Mouse (Mus musculus) B cell, adult 67 days (primary cell): ENCODE data around the gene Col2a1. TPM values are rescaled to one million over a fixed set of nuclear protein-coding genes. Genes with fewer than 3 reads are reported as not detected.

Experiments used
- total RNA-seq, 2 experiments: library from RNA; stranded (reverse); gene quantifications; 4 replicates each; pipeline ENCODE4 v1.2.4; 2023

Col2a1 gene
- total RNA-seq, result not detected

DNA sequence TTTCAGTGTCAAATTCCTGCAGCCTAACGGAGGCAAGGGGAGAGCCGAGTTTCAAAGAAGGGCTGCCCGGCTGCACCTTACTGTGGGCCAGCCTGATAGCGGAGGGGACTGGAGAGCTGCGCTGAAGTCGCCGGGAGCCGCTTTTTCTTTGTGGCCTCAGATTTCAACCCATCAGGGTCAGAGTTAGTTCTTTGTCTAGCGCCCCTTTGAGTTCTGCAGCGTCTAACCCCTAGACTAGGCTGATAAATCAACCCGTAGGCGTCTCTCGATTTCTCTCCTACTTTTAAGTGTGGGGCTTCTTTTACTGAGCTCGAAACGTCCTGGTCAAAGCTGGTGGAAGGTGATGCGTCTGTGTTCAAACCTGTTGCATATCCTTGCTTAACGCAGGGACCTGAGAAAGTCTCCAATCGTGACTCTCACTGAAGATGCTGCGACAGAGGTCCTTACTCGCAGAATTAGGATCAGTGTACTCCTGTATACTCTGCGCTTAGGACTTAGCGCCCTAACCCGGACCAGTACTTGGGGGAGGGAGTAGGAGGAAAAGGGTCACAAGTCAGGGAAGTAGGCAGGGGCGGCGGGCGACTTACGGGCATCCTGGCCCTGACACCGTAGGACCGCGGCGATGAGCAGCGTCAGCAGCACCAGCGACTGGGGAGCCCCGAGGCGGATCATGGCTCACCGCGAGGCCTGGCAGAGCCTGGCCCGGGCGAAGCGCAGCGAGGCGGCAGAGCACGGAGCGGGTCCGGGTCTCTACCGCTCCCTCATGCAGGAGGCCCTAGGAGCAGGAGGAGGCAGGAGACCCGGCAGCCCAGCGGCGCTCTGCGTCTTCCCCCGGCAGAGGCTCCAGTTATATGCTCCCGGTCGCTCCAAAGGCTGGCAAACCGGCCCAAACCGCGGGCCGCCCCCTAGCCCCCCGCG lies at the start of gene Col2a1:
TSS of gene Col2a1 (minus strand) at position 874 of the 918 bp plus-strand sequence.

DNA sequence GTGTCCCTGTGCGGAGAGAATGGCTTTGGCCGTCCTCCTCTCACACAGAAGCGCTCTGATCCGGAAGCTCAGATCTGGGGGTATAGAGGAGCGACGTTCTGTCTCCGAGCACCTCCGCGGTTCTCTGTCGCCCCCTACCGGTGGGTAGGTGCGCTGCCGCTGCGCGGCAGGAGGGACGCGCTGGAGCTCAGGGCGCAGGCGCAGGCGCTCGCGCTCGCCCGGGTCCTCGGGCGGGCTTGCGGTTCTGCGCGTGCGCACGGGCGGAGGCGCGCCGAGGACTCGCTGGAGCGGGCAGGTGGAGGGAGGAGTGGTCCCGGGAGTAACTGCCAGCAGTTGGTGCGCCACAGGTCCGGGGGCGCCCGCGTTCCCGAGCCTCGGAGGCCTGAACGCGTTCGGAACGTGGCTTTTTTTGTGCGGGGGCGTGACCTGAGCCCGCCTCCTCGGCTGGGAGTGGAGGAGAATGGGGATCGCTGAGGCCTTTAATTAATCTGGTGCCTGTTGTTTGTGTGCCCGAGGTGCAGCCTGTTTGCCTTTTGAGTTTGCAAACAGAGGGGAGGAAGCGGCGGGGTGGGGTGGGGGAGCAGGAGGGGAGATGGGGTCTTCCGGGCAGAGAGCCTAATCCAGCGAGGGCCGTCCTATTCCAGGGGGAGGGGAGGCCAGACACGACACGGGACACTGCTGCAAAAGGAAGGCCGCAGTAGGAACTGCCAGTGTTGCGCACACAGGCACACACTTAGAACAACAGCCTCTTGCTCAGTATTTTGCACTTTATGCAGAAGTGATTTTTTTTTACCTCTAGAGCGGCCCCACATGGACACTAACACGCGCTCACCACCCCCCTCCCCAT lies 40.3 kb downstream of the Col2a1 start, which contains the start of gene Tmem106c:
TSS of gene Tmem106c (plus strand) at position 212 of the 847 bp plus-strand sequence.

Other genes starting within 250 kb of the Col2a1 start
- 1 to 10 TPM; 3.3 to 5.9 TPM for gene Rapgef3, start 236.7 kb downstream of the Col2a1 start, total RNA-seq
- gene Slc48a1, start 226.2 kb downstream of the Col2a1 start, total RNA-seq, result 10 to 100 TPM; 16.1 to 30.8 TPM
- 100 to 1,000 TPM; 138 to 158 TPM for gene Hdac7, start 160.2 kb downstream of the Col2a1 start, total RNA-seq
- gene Vdr, start 94.1 kb downstream of the Col2a1 start, total RNA-seq, result under 1 TPM; 0.33 to 0.75 TPM
- 10 to 100 TPM; 21.5 to 23.0 TPM for gene Tmem106c, start 40.5 kb downstream of the Col2a1 start, total RNA-seq
- 1 to 10 TPM; 4.7 to 5.5 TPM for gene Pfkm, start 87.9 kb upstream of the Col2a1 start, total RNA-seq
- 10 to 100 TPM; 63.4 to 70.5 TPM for gene Senp1, start 89.0 kb upstream of the Col2a1 start, total RNA-seq
- gene Asb8, start 160.9 kb upstream of the Col2a1 start, total RNA-seq, result 10 to 100 TPM; 21.2 to 27.4 TPM
- gene Ccdc184, start 162.5 kb upstream of the Col2a1 start, total RNA-seq, result not detected
- not detected for gene Olfr288, start 190.8 kb upstream of the Col2a1 start, total RNA-seq
- not detected for gene Gm44579, start 216.3 kb upstream of the Col2a1 start, total RNA-seq
- gene Olfr287, start 216.4 kb upstream of the Col2a1 start, total RNA-seq, result not detected
- gene Olfr286, start 229.8 kb upstream of the Col2a1 start, total RNA-seq, result not detected